ENCODE assay signal across 7 mouse cellular contexts in the genomic region with DNA sequence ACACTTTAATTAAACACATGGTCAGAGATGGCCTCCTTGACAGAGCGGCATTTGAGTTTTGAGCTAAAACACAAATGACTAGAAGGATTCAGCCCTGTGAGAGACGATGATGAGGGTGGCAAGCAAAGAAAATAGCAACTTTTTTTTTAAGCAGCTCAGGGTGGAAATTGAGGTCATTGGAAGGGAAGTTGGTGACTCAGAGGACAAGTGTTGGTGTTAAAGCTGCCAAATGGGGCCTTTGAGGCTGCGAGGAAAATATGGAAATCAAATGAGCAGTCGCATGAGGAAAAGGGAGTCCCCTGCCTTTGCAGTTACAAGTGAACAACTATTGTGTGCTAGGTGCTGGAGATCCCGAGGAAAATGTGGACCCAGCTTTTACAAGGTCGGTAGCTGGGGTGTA.
A peak's percentile ranks its signal among the peaks of the same experiment; 100 is the strongest.
DNase-seq lines count a peak whose midpoint lies in the region; ATAC-seq and TF ChIP-seq lines count a peak whose summit lies in the region.

No protein-coding gene starts in this region.

- H3K9ac ChIP-seq in lung, postnatal 0 days (replicated peaks; ENCODE audit: low read depth): no peak overlapping the region
- H3K9ac ChIP-seq in forebrain, embryonic 12.5 days: 0 out of 2 replicates have a peak overlapping the region, but pooled peaks have one; percentile 0
- H3K9ac ChIP-seq in intestine, embryonic 14.5 days (ENCODE audit: low read length): no peak overlapping the region
- H3K9ac ChIP-seq in stomach, embryonic 15.5 days: no peak overlapping the region

- peak overlapping the region; percentile 88 for H3K4me2 ChIP-seq in lung, postnatal 0 days (replicated peaks; ENCODE audit: low read depth, low read length)
- H3K4me2 ChIP-seq in forebrain, embryonic 12.5 days: peak overlapping the region; percentile 95
- H3K4me2 ChIP-seq in intestine, embryonic 14.5 days (ENCODE audit: low read length): peak overlapping the region; percentile 74
- H3K4me2 ChIP-seq in stomach, embryonic 15.5 days: peak overlapping the region; percentile 93

- ATAC-seq in lung, postnatal 0 days: no peak
- ATAC-seq in forebrain, embryonic 12.5 days (ENCODE audit: low FRiP score): no peak
- ATAC-seq in intestine, embryonic 14.5 days (replicated peaks; ENCODE audit: low FRiP score, low TSS enrichment, low read depth): no peak
- no peak for ATAC-seq in stomach, embryonic 15.5 days (ENCODE audit: insufficient read depth, low FRiP score, low read depth)

- H3K36me3 ChIP-seq in lung, postnatal 0 days (ENCODE audit: insufficient read depth, low read length): no peaks in the 10 kb centered on the region
- H3K36me3 ChIP-seq in forebrain, embryonic 12.5 days (replicated peaks): no peaks in the 10 kb centered on the region
- H3K36me3 ChIP-seq in intestine, embryonic 14.5 days (ENCODE audit: control insufficient read depth, insufficient read depth, low read length): no peaks in the 10 kb centered on the region
- no peaks in the 10 kb centered on the region for H3K36me3 ChIP-seq in stomach, embryonic 15.5 days

- no peaks in the 10 kb centered on the region for H3K9me3 ChIP-seq in lung, postnatal 0 days (ENCODE audit: low read length)
- H3K9me3 ChIP-seq in forebrain, embryonic 12.5 days: no peaks in the 10 kb centered on the region
- H3K9me3 ChIP-seq in intestine, embryonic 14.5 days (ENCODE audit: control insufficient read depth, low read length): no peaks in the 10 kb centered on the region
- H3K9me3 ChIP-seq in stomach, embryonic 15.5 days: no peaks in the 10 kb centered on the region

- H3K4me3 ChIP-seq in lung, postnatal 0 days (ENCODE audit: low read depth, low read length): peak overlapping the region; percentile 60; the same call in 1 of the 2 replicates
- peak overlapping the region; percentile 81 for H3K4me3 ChIP-seq in forebrain, embryonic 12.5 days (replicated peaks)
- H3K4me3 ChIP-seq in intestine, embryonic 14.5 days (ENCODE audit: low read depth, low read length): 0 out of 2 replicates have a peak overlapping the region, but pooled peaks have one; percentile 74
- H3K4me3 ChIP-seq in stomach, embryonic 15.5 days (replicated peaks): no peak overlapping the region

- peak; percentile 74 for DNase-seq in lung, postnatal 0 days (ENCODE audit: low spot score)
- DNase-seq in lung, adult 18-20 months: no peak
- no peak for DNase-seq in intestine, embryonic 14.5 days (ENCODE audit: low spot score)
- DNase-seq in thymus, postnatal 10 days (ENCODE audit: low spot score in 2 of 2): no peak
- DNase-seq in retina, postnatal 1 day: no peak

- TF ChIP-seq EP300 in lung, postnatal 0 days (IDR thresholded peaks at IDR 0.05): no peak

- H3K27me3 ChIP-seq in lung, postnatal 0 days (replicated peaks; ENCODE audit: insufficient read depth, low read length): no peaks in the 10 kb centered on the region
- H3K27me3 ChIP-seq in forebrain, embryonic 12.5 days: no peaks in the 10 kb centered on the region
- no peaks in the 10 kb centered on the region for H3K27me3 ChIP-seq in intestine, embryonic 14.5 days (replicated peaks; ENCODE audit: control insufficient read depth, insufficient read depth, low read length)
- no peaks in the 10 kb centered on the region for H3K27me3 ChIP-seq in stomach, embryonic 15.5 days (replicated peaks)

- no peak overlapping the region for H3K27ac ChIP-seq in lung, postnatal 0 days (ENCODE audit: low read length)
- peak overlapping the region; percentile 100; the same call in 1 of the 2 replicates for H3K27ac ChIP-seq in forebrain, embryonic 12.5 days
- no peak overlapping the region for H3K27ac ChIP-seq in intestine, embryonic 14.5 days (ENCODE audit: low read depth)
- no peak overlapping the region for H3K27ac ChIP-seq in stomach, embryonic 15.5 days

- 33% methylated on average over 6 of the region's 6 CpGs for WGBS in lung, postnatal 0 days
- 40% methylated on average over 6 of the region's 6 CpGs for WGBS in forebrain, embryonic 12.5 days
- 35% methylated on average over 6 of the region's 6 CpGs for WGBS in intestine, embryonic 14.5 days
- 34% methylated on average over 6 of the region's 6 CpGs for WGBS in stomach, embryonic 15.5 days

- H3K4me1 ChIP-seq in lung, postnatal 0 days (ENCODE audit: insufficient read depth, low read depth, low read length): peaks cover 8% of the 10 kb centered on the region; the same call in 1 of the 2 replicates
- H3K4me1 ChIP-seq in forebrain, embryonic 12.5 days: peaks cover 25% of the 10 kb centered on the region
- H3K4me1 ChIP-seq in intestine, embryonic 14.5 days (replicated peaks; ENCODE audit: control insufficient read depth, insufficient read depth, low read length): peaks cover 18% of the 10 kb centered on the region
- peaks cover 14% of the 10 kb centered on the region for H3K4me1 ChIP-seq in stomach, embryonic 15.5 days

- no peak for TF ChIP-seq CTCF in lung, postnatal 0 days (IDR thresholded peaks at IDR 0.05)
